Mouse (Mus musculus) kidney, adult 11 months (tissue): ENCODE measurements at regions not wholly inside any gene's neighbourhood (a gene's known extent, or its start where the extent isn't known, plus 50 kb on each side); places are given as distances from the start of the nearest gene placed in this dataset.
"Not testable (repeated sequence)": the region's sequence is repeated elsewhere in the genome, so short reads cannot be mapped to it uniquely, and the experiment has no call there.

Source experiments
- DNase-seq: peaks from one replicate; pipeline ENCODE4 v3.0.0; 2022

DNA sequence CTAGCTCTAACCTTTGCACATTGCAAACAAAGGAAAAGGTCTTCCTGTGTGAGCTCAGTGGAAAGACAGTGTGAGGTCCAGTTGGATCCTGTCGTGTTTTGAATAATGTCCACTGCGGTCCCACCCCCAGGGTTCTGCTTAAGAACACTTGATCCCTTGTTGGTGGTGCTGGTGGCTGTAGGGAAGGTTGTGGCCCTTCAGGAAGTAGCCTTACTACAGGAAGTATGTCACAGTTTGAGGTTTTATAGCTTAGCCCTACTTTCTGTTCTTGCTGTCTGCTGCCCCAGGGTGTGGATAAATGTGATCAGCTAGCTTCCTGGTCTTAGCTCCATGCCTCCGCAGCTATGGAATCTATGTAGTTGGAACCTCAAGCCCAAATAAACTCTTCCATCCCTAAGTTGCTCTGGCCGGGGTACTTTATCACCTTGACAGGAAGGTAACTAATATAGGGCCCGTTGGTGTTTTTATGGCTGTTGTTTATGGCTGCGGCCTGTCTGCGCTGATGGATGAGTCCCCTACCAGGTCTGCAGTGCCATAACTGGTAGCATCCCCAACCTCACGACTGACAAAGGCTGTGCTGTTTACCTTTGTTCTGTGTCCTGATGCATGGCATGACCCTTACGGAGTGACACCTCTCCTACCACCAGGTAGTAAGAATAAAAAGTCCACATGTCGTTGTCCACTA lies 103.1 kb upstream of the Gadl1 start:
- DNase-seq = no peak

- no peak for DNase-seq
Observed at GRCm38 (mm10) chr9:115840186-115840585, 69.1 kb upstream of the Gadl1 start.

DNA sequence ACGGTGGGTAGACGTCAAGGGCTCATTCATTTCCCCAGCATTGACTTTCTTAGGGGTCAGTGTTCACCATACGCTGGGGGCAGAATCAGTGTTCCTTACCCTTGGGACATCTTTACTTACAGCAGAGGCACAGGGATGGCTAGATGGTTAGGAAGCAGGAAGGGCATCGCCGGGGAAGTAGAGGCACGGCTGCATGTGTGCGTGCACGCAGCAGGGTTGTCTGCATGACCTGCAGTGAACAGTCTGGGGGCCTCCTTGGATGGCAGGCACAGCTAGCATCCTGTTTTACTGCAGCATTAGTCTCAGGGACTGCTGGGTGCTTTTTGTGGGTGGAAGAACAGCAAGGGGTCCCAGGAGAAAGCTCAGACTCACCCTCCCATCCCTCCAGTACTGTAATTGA lies 68.5 kb upstream of the Gadl1 start:
- DNase-seq = no peak

DNA sequence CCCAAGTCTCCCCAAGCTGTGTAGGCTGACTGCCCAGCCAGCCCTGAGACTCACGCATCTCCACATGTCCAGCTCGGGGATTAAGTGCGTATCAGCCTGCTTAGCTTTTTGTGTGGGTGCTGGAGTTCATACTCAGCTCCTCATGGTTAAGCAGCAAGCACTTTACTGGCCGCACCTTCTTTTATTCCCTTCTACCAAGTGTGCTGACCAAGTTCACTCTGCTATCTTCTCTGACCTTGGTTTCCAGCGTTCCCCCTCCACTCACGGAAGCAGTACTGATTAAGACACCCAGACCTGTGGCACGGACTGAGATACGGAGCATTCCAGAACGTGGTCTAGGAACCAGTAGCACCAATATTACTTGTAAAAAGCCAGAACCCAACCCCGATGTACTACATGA lies 67.6 kb upstream of the Gadl1 start:
- no peak for DNase-seq

- no peak for DNase-seq
Observed at GRCm38 (mm10) chr9:115844340-115844739, 64.9 kb upstream of the Gadl1 start.

GRCm38 (mm10) chr9:115845091-115845490 lies 64.2 kb upstream of the Gadl1 start:
- DNase-seq = no peak

DNA sequence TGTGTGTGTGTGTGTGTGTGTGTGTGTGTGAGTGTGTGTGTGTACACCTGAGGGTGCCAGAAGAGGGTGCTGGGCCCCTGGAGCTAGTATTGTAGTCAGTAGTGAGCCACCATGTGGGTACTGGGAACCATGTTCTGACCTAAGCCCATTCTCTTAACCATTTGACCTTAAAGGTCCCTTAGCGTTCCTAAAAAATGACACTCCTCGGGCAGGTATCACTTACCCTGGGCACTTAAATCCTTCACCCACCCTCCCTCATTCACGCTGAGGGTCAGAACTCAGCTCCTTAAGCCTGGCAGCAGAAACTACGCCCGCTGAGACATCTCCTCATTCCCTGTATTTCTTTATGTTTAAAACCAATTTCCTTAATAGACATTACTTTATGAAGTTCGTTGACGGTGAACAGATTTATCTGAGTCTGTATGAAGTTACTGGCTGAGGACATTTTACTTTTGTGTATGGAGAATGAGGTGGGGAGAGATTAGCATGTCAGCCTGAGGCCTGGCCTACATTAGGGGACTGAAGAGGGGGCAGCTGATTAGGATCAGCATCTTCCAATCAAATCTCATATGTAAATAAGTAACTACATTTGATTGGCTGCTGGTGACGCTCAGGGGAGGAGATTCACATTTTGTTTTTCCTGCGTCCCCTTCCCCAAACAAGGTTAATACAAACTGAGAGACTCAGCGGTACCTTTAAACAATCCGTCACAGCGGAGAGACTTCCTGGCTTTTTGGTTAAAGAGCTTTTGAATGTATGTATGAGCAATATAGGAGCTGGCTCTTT lies 61.8 kb upstream of the Gadl1 start:
- DNase-seq = no peak

GRCm38 (mm10) chr9:115853210-115853842 lies 55.9 kb upstream of the Gadl1 start:
- not testable (repeated sequence) for DNase-seq

DNA sequence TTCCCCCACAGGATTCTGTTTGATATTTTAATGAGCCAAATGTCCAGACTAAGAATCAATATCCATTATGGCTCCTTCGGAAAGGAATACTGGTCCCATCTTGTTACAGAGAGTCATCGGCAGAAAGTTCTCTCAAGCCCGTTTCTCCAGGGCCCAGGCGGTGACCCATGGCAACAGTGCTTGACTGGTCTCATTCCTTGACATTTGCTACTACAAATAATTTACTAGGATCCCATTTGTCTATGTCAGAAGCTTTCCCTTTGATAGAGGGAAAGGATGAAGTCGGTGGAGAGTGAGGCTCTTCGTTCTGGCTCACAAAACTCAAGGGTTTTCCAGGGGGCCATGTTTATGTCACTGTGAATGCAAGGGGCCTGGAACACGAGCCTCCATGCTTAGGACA lies 52.0 kb upstream of the Gadl1 start:
- no peak for DNase-seq

- DNase-seq = no peak
Observed at GRCm38 (mm10) chr9:115858848-115859247, 50.4 kb upstream of the Gadl1 start.
